Mouse (Mus musculus) hindlimb bud, embryonic 11.5 days (tissue): ENCODE data around the gene Fto.

ENCODE experiments used
- DNase-seq: peaks from one replicate; pipeline ENCODE4 v3.0.0-alpha.2; 2012; ENCODE audit warnings: low read depth, low spot score; ENCODE audit errors: extremely low spot score

Gene Fto

GRCm38 (mm10) chr8:91714733-91715132 lies 401.4 kb downstream of the Fto start:
- DNase-seq, result no peak

- no peak for DNase-seq
Measured at GRCm38 (mm10) chr8:91715387-91716085, 402.2 kb downstream of the Fto start.
